Mouse (Mus musculus): ENCODE results near the gene Stk19.
"Not testable (repeated sequence)": the region's sequence is repeated elsewhere in the genome, so short reads cannot be mapped to it uniquely, and the experiment has no call there.

GRCm38 (mm10) chr17:34798071-34798470 lies 38.7 kb downstream of the Stk19 start:
- not testable (repeated sequence) for TF ChIP-seq CTCF (conservative IDR thresholded peaks at IDR 0.05; ENCODE audit: low read length); POU5F1 (IDR thresholded peaks at IDR 0.05; ENCODE audit: borderline replicate concordance, low read length)

Data from E14TG2a.4 (cell line).